Mouse (Mus musculus): ENCODE measurements around the gene Mbd3.

Mbd3 gene

DNA sequence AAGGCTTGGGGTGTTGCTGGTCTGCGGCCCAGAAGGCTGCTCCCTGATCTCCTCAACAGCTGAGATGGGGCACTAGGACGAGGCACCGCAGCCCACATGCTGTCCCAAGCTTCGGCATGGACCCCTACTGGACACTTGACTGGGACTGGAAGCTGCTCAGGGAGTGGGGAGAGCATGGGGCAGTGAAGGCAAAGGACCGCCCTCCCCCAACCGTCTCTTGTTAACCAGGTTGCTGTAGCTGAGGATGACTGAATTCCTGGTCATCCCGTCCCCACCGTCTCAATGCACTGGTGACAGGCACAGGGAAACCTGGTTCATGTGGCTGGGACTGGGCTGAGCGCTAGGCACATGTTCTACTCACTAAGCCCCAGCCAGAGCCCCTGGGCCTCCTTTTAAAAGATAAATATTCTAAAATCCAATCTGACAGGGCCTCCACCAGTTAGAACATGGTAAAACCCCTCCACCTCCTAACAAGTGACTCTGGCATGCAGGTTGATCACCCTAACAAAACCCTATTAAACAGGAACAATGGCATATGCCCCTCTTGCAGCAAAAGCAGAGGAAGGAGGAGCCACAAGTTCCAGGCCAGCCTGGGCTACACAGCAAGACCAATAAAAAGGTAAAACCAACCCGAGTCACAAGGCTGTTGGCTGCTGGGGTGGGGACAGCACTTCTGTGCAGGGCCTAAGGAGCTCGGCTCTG is 2.4 kb downstream of the Mbd3 start:
- no peak for DNase-seq (ENCODE audit: extremely low spot score, low spot score)

DNA sequence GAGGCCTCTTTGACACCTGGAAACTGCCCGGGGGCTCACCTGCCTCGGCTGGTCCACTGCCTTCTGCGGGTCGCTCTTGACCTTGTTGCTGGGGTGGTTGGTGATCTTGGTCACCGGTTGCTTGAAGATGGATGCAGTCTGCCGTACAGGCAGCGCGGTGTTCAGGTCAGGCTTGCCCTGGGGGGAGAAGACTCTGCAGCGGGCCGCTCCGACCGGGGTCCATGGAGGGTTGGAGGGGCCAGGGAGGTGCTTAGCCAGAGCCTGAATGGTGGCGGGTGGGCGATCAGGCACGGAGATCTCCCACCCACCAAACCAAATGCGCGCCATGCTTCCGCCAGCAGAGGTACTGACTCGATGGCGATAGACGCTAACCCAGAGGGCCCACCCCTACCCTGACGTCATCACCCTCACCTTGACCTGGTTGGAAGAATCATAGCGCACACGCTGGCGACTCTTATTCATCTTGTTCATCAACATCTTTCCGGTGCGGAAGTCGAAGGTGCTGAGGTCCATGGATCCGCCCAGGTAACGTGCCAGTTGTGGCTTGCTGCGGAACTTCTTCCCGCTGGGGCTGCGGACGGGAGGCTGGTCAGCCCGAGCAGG is 4.2 kb downstream of the Mbd3 start:
- DNase-seq (ENCODE audit: extremely low spot score, low spot score): no peak

- DNase-seq (ENCODE audit: extremely low spot score, low spot score): no peak
Measured at GRCm38 (mm10) chr10:80392687-80393086, 6.7 kb downstream of the Mbd3 start.

DNA sequence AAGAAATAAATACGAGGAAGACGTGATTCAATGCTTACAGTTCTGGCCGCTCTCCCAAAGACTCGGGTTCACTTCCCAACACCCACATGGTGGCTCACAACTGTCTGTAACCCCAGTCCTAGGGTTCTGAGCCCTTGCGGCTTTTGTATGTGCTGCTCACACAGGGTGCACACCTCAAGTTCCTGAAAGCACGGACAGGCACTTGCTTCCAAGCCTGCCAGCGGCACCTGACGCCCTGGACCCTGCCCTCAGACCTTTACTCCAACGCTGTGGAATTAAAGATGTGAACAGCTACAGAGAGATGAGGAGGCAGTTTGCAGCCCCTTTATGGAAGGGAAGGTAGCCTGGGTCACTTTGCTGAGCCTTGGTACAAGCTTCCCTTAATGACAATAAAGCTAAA is 8.7 kb downstream of the Mbd3 start:
- no peak for DNase-seq (ENCODE audit: extremely low spot score, low spot score)

DNA sequence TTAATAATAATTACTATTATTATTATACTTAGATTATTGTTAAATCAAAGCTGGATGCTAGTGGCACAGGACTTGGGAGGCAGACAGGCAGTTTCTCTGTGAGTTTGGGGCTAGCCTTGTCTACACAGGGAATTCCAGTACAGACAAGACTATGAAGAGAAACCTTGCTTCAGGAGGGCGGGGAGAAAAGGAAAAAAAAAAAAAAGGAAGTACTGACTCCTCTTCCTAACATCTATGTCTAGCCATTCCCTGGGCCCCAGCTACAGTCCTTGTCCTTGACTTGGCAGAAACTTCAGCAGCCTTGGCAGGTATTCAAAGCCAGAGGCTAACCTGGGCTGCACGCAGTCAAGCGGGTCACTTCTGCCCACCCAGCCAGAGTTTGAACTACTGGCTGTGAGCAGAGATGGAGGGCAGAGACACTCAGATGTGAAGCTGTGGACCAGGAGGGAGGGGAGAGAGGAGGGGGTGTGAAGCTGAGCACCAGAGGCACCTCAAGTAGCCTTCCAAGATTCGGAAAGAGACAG is 10.1 kb downstream of the Mbd3 start:
- no peak for DNase-seq (ENCODE audit: extremely low spot score, low spot score)

GRCm38 (mm10) chr10:80388731-80389130 is 10.6 kb downstream of the Mbd3 start:
- DNase-seq (ENCODE audit: extremely low spot score, low spot score): no peak

- DNase-seq (ENCODE audit: extremely low spot score, low spot score): peak; percentile 94
Measured at GRCm38 (mm10) chr10:80387522-80387959, 11.8 kb downstream of the Mbd3 start, which contains the start of gene Mex3d. TSS of gene Mex3d (minus strand) at chr10:80387659.

- peak; percentile 59 for DNase-seq (ENCODE audit: extremely low spot score, low spot score)
Measured at GRCm38 (mm10) chr10:80386735-80387471, 12.4 kb downstream of the Mbd3 start.

GRCm38 (mm10) chr10:80385811-80386734 is 13.3 kb downstream of the Mbd3 start:
- peak; percentile 78 for DNase-seq (ENCODE audit: extremely low spot score, low spot score)

DNA sequence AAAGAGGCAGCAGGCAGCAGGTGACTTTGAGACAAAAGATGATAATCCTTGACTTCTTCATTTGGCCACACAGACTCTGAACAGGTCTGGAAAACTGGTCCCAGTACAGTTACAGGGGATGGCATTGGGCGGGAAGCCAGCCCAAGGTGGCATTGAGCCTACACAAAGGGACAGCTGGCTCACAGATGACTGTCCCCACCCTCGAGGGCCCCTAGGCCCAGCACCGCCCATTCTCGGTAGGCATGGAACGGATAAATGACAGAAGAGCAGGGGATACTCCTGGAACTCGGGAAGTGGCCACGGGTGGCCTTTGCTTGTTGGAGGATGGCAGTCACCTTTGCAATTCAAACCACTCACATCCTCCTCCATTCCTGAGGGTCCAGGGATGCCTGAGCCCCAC is 14.0 kb downstream of the Mbd3 start:
- no peak for DNase-seq (ENCODE audit: extremely low spot score, low spot score)

DNA sequence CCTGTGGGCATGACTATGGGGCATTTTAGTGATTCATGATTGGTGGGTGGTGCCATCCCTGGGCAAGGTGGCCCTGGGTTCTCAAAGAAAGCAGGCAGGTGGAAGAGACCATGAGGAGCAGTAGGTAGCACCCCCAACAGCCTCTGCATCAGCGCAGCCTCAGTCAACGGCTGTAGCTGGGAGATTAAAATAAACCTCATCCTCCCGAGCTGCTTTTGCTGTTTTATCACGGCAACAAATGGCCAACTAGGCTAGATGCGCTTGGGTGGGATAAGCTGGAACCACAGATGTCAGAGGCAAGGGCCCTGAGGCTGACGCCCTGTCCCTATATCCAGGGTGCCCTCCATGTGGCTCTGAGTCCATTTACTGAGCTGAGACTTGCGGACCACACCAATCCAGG is 14.6 kb downstream of the Mbd3 start:
- no peak for DNase-seq (ENCODE audit: extremely low spot score, low spot score)

GRCm38 (mm10) chr10:80384115-80384639 is 15.2 kb downstream of the Mbd3 start:
- DNase-seq (ENCODE audit: extremely low spot score, low spot score): no peak

DNA sequence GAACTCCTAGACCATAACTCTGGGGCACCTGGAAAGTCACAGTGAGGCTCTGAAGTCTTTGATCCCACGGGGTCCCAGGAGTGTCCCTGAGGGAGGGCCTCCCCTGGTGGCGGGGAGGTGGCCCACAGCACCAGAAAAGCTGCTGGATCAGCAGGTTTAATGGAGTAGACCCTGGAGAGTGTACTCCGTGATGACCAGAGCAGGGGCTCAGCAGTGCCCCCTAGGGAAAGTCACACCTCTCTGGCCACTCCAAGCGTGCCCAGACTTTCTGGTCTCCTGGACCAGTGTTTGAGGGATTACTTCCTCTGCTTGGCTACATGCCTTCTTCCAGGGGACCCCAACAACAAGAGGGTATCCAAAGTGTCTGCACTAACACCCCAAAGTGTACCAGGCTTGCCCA is 15.9 kb downstream of the Mbd3 start:
- no peak for DNase-seq (ENCODE audit: extremely low spot score, low spot score)

- no peak for DNase-seq (ENCODE audit: extremely low spot score, low spot score)
Measured at GRCm38 (mm10) chr10:80382641-80383365, 16.5 kb downstream of the Mbd3 start.

DNA sequence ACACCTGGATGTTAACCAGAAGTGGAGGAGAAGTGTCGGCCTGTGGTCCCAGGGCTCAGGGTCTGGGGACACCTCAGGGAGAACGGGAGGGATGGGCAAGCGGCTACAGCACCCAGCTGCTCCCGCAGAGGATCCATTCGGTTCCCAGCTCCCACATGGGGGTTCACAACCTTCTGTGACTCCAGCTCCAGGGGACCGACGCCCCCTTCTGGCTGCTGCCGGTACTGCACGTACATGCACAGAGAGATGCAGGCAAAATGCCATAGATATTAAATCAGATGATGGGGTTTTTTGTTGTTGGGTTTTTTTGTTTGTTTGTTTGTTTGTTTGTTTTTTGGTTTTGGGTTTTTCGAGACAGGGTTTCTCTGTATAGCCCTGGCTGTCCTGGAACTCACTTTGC is 21.6 kb downstream of the Mbd3 start:
- DNase-seq (ENCODE audit: extremely low spot score, low spot score): no peak

DNA sequence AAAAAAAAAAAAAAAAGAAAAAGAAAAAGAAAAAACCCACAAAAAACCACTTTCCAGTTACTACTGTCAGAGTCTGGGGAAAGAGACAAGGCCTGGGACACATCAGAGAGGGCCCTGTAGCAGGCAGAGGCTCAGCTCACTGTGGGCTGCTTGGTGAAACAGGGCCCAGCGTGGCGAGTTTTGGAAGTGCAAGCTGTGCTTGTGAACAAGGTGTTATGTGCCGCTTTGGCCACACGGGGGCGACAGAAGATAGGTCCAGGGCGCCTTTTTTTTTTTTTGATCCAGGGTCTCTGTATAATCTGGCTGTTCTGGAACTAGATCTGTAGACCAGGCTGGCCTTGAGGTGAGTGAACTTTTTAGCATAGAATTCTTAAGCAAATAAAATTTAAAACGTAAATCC is 23.2 kb downstream of the Mbd3 start:
- peak; percentile 95 for DNase-seq (ENCODE audit: extremely low spot score, low spot score)

GRCm38 (mm10) chr10:80374063-80374462 is 25.3 kb downstream of the Mbd3 start:
- no peak for DNase-seq (ENCODE audit: extremely low spot score, low spot score)

GRCm38 (mm10) chr10:80372706-80373105 is 26.6 kb downstream of the Mbd3 start:
- no peak for DNase-seq (ENCODE audit: extremely low spot score, low spot score)

- DNase-seq (ENCODE audit: extremely low spot score, low spot score): no peak
Measured at GRCm38 (mm10) chr10:80371983-80372382, 27.4 kb downstream of the Mbd3 start.

DNA sequence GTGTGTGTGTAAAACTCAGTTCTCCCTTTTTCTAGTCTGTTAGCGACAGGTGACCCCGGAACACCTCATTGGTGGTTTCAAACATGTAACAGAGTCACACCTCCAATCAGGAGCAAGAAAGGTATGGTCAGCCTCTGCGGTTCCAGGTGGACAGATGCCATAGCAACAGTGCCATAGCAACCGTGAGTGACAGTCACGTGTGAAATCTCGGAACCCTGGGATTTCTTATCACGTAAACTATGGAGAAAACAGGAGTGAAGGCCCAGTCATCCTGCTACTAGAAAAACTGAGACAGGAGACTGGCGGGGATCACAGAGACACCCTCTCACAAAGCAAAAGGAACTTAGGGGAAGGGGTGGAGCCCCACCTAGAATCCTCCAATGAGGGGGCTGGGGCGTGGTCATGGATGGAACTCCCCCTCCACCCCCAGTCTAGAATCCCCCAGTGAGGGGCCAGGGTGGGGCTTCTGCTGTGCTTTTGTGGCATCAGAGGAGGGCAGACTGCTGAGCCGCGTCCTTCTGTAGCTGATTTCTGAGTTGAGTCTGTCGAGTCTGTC is 27.9 kb downstream of the Mbd3 start:
- DNase-seq (ENCODE audit: extremely low spot score, low spot score): peak; percentile 61

Data from neural tube, embryonic 10.5 days (tissue).